Comparison of ENCODE assay signal across 19 mouse cellular contexts in genomic region chr12:16041129-16041528, GRCm38 (mm10).
DNase-seq lines count a peak whose midpoint lies in the region; ATAC-seq lines count a peak whose summit lies in the region.
"Had no signal": no experiment of that assay in that cellular context is flagged by ENCODE, and none has a peak within 500 bp of the region (broad histone marks: within the 10 kb centered on the region; RNA-seq: fewer than 3 reads in every experiment).

No protein-coding gene starts in this region.

- 0 out of 2 replicates have a peak, but pooled peaks have one; percentile 21 for ATAC-seq in forebrain, embryonic 13.5 days
- ATAC-seq in forebrain, embryonic 16.5 days, result no peak
- peak; percentile 64 for ATAC-seq in hindbrain, embryonic 16.5 days
- ATAC-seq: inflammation-experienced regulatory T-cells, adult 6 months; midbrain, embryonic 16.5 days had no signal

- no peak overlapping the region for H3K27ac ChIP-seq in forebrain, embryonic 13.5 days
- H3K27ac ChIP-seq in forebrain, embryonic 16.5 days (ENCODE audit: low read length), result no peak overlapping the region
- H3K27ac ChIP-seq in hindbrain, embryonic 16.5 days (ENCODE audit: low read depth, low read length), result no peak overlapping the region
- H3K27ac ChIP-seq: kidney, embryonic 15.5 days; left cerebral cortex, adult 2 months; limb, embryonic 12.5 days; liver, embryonic 14.5 days; neural tube, embryonic 12.5 days had no signal

- no peaks in the 10 kb centered on the region for H3K36me3 ChIP-seq in forebrain, embryonic 13.5 days (ENCODE audit: poor library complexity, severe bottlenecking)
- H3K36me3 ChIP-seq in forebrain, embryonic 16.5 days (ENCODE audit: control insufficient read depth, insufficient read depth), result no peaks in the 10 kb centered on the region
- H3K36me3 ChIP-seq in hindbrain, embryonic 16.5 days (ENCODE audit: control insufficient read depth, insufficient read depth, low read length), result no peaks in the 10 kb centered on the region
- H3K36me3 ChIP-seq: kidney, embryonic 15.5 days; limb, embryonic 12.5 days; neural tube, embryonic 12.5 days had no signal

- no peak overlapping the region for H3K4me2 ChIP-seq in forebrain, embryonic 13.5 days
- no peak overlapping the region for H3K4me2 ChIP-seq in forebrain, embryonic 16.5 days (ENCODE audit: low read length)
- H3K4me2 ChIP-seq in hindbrain, embryonic 16.5 days (ENCODE audit: low read length), result no peak overlapping the region
- H3K4me2 ChIP-seq: kidney, embryonic 15.5 days; limb, embryonic 12.5 days; neural tube, embryonic 12.5 days had no signal

- no peaks in the 10 kb centered on the region for H3K9me3 ChIP-seq in forebrain, embryonic 13.5 days (replicated peaks)
- H3K9me3 ChIP-seq in forebrain, embryonic 16.5 days (ENCODE audit: control insufficient read depth, low read length), result no peaks in the 10 kb centered on the region
- no peaks in the 10 kb centered on the region for H3K9me3 ChIP-seq in hindbrain, embryonic 16.5 days (ENCODE audit: control insufficient read depth, low read length)
- H3K9me3 ChIP-seq: kidney, embryonic 15.5 days; limb, embryonic 12.5 days; neural tube, embryonic 12.5 days had no signal

- H3K4me1 ChIP-seq in forebrain, embryonic 13.5 days, result peaks cover 3% of the 10 kb centered on the region; the same call in 1 of the 2 replicates
- H3K4me1 ChIP-seq in forebrain, embryonic 16.5 days (replicated peaks; ENCODE audit: control insufficient read depth, insufficient read depth, low read length), result 0 out of 2 replicates have a peak, but pooled peaks cover 2% of the 10 kb centered on the region
- no peaks in the 10 kb centered on the region for H3K4me1 ChIP-seq in hindbrain, embryonic 16.5 days (ENCODE audit: control insufficient read depth, insufficient read depth, low read depth, low read length)
- H3K4me1 ChIP-seq: kidney, embryonic 15.5 days; neural tube, embryonic 12.5 days had no signal

- no peak overlapping the region for H3K9ac ChIP-seq in forebrain, embryonic 13.5 days
- no peak overlapping the region for H3K9ac ChIP-seq in forebrain, embryonic 16.5 days (replicated peaks; ENCODE audit: low read depth, low read length)
- no peak overlapping the region for H3K9ac ChIP-seq in hindbrain, embryonic 16.5 days (ENCODE audit: low read depth, low read length)
- H3K9ac ChIP-seq: kidney, embryonic 15.5 days; limb, embryonic 12.5 days; liver, embryonic 14.5 days; neural tube, embryonic 12.5 days had no signal

- H3K27me3 ChIP-seq in forebrain, embryonic 13.5 days, result no peaks in the 10 kb centered on the region
- no peaks in the 10 kb centered on the region for H3K27me3 ChIP-seq in forebrain, embryonic 16.5 days (replicated peaks; ENCODE audit: control insufficient read depth, insufficient read depth, low read length)
- H3K27me3 ChIP-seq in hindbrain, embryonic 16.5 days (replicated peaks; ENCODE audit: control insufficient read depth, insufficient read depth, low read length), result no peaks in the 10 kb centered on the region
- H3K27me3 ChIP-seq: kidney, embryonic 15.5 days; limb, embryonic 12.5 days; neural tube, embryonic 12.5 days had no signal

- H3K4me3 ChIP-seq in forebrain, embryonic 13.5 days, result no peak overlapping the region
- H3K4me3 ChIP-seq in forebrain, embryonic 16.5 days (replicated peaks; ENCODE audit: low read length), result no peak overlapping the region
- H3K4me3 ChIP-seq in hindbrain, embryonic 16.5 days (ENCODE audit: low read length), result no peak overlapping the region
- H3K4me3 ChIP-seq: kidney, embryonic 15.5 days; left cerebral cortex, adult 2 months; limb, embryonic 12.5 days; neural tube, embryonic 12.5 days had no signal

- intact Hi-C loops in left cerebral cortex, postnatal 4 days (cut with DNase I), result no loop called here

- 39% methylated on average over 4 of the region's 4 CpGs for WGBS in forebrain, embryonic 13.5 days
- 30% methylated on average over 4 of the region's 4 CpGs for WGBS in forebrain, embryonic 16.5 days
- 28% methylated on average over 4 of the region's 4 CpGs for WGBS in hindbrain, embryonic 16.5 days

- peak; percentile 7 for DNase-seq in left cerebral cortex, postnatal 4 days
- DNase-seq in left cerebral cortex, adult 8-10 months (ENCODE audit: low spot score in 2 of 2), result no peak
- DNase-seq in retina, postnatal 7 days (ENCODE audit: low read depth, low spot score), result peak; percentile 21
- DNase-seq in c-Kit-positive CD71-positive TER-119-positive erythroid progenitor cells, embryonic 14.5 days (ENCODE audit: low spot score), result no peak
- no peak for DNase-seq in frontal cortex, postnatal 36 days (ENCODE audit: low spot score in 2 of 2)
- DNase-seq: adrenal gland, postnatal 36 days; cerebellum, adult 9-11 months; gastrocnemius, postnatal 25 days; thymus, postnatal 4 days had no signal

Comparison
In these comparisons a context has a peak if more than half of its experiments do, and no peak if none do; other contexts are left out.
1. DNase-seq: peak in left cerebral cortex, postnatal 4 days (single experiment) and retina, postnatal 7 days (single experiment); none in left cerebral cortex, adult 8-10 months (0 of 2), c-Kit-positive CD71-positive TER-119-positive erythroid progenitor cells, embryonic 14.5 days (single experiment) and frontal cortex, postnatal 36 days (0 of 2).